Mouse (Mus musculus): ENCODE measurements around the gene Htr2b. TPM values are rescaled to one million over a fixed set of nuclear protein-coding genes. Genes with fewer than 3 reads are reported as not detected.

The Htr2b gene
- polyA plus RNA-seq (2012; rRNA removed): 0.08 and 0.13 TPM in 2 replicates

- H3K4me1 ChIP-seq (ENCODE audit: control insufficient read depth, insufficient read depth, low read length): no peaks in the 10 kb centered on the region; the same call in none of the 2 replicates
- no peak within 1 kb of the TSS for H3K27ac ChIP-seq (ENCODE audit: insufficient read depth, low read length)
- H3K4me3 ChIP-seq (ENCODE audit: insufficient read depth, low read length): no peak within 1 kb of the TSS
- no peak for TF ChIP-seq POLR2A (IDR thresholded peaks at IDR 0.05; ENCODE audit: extremely low read depth, insufficient read depth, low read length)
- TF ChIP-seq CTCF (IDR thresholded peaks at IDR 0.05; ENCODE audit: extremely low read depth, insufficient read depth, low read length): 0 out of 2 replicates have a peak, but pooled peaks have one; percentile 1
These were observed at the start of gene Htr2b for GRCm38 (mm10) chr1:86111779-86112178. TSS of gene Htr2b (minus strand) at chr1:86111970.

DNA sequence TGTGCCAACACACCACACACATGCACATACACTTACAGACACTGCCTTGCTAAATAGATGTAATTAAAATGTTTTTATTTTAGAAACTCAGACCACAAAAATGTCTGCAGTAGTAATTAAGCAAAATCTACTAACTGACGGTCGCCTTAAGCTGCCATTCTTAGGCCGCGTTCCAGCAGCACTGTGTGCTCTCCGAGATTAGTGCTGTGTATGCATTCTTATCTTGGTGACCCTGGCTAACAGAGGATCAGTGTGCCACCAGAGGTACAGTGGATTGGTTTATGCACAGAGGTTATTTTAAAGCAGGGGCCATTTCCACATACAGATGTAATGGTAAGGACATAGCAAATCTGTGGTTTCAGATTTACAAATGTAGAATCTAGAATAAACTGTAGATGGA, 49.3 kb upstream of the Htr2b start:
- Histone ChIP-seq H3K4me3 (ENCODE audit: insufficient read depth, low read length) (no peak overlapping the region), H3K4me1 (ENCODE audit: control insufficient read depth, insufficient read depth, low read length) (no peaks in the 10 kb centered on the region; the same call in 1 of the 2 replicates), H3K27ac (ENCODE audit: insufficient read depth, low read length) (no peak overlapping the region)
- TF ChIP-seq POLR2A (IDR thresholded peaks at IDR 0.05; ENCODE audit: extremely low read depth, insufficient read depth, low read length): no peak
- TF ChIP-seq CTCF (IDR thresholded peaks at IDR 0.05; ENCODE audit: extremely low read depth, insufficient read depth, low read length): no peak

DNA sequence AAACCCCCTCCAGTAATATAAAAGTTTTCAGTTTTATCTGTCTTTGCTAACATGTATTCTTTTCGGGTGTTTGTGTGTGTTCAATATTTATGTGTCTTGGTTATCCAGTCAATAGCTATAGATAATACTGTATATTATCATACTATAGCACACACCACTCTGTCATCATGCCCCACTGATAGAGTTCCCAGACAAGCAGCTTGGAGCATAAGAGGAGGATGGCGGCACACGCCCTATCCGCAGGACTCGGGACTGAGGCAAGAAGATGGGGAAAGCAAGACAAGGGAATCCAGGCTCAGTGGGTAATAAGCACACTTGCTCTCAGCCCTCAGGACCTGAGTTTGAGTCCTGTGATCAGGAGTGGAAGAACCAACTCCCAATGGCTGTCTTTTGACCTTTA, 48.7 kb upstream of the Htr2b start:
- TF ChIP-seq CTCF (IDR thresholded peaks at IDR 0.05; ENCODE audit: extremely low read depth, insufficient read depth, low read length) (no peak), POLR2A (IDR thresholded peaks at IDR 0.05; ENCODE audit: extremely low read depth, insufficient read depth, low read length) (no peak)
- Histone ChIP-seq H3K4me1 (ENCODE audit: control insufficient read depth, insufficient read depth, low read length) (peaks cover 3% of the 10 kb centered on the region), H3K27ac (ENCODE audit: insufficient read depth, low read length) (no peak overlapping the region), H3K4me3 (ENCODE audit: insufficient read depth, low read length) (no peak overlapping the region)

- no peak overlapping the region for H3K27ac ChIP-seq (ENCODE audit: insufficient read depth, low read length)
- TF ChIP-seq CTCF (IDR thresholded peaks at IDR 0.05; ENCODE audit: extremely low read depth, insufficient read depth, low read length): no peak
- TF ChIP-seq POLR2A (IDR thresholded peaks at IDR 0.05; ENCODE audit: extremely low read depth, insufficient read depth, low read length): no peak
- peaks cover 6% of the 10 kb centered on the region for H3K4me1 ChIP-seq (ENCODE audit: control insufficient read depth, insufficient read depth, low read length)
- no peak overlapping the region for H3K4me3 ChIP-seq (ENCODE audit: insufficient read depth, low read length)
These were observed 48.3 kb upstream of the Htr2b start for GRCm38 (mm10) chr1:86160059-86160458.

DNA sequence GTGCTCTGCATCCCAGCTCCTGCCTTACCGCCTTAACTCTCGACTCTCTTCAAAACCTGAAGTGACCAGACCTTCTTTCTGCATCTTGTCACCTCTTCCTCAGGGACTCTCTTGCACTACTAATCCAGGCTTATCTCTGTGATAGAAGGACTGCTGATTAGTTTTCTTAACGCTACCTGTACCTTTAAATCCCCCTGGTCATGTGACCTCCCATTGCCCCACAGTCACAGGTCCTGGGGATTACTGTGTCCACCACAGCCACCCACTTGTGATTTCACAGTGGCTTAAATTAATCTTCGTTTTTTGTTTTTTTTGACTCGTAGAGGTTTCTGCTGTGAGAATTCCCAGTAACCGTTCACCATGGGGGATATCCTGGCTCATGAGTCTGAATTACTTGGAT, 44.8 kb upstream of the Htr2b start:
- Histone ChIP-seq H3K4me1 (ENCODE audit: control insufficient read depth, insufficient read depth, low read length) (peaks cover 6% of the 10 kb centered on the region), H3K4me3 (ENCODE audit: insufficient read depth, low read length) (no peak overlapping the region), H3K27ac (ENCODE audit: insufficient read depth, low read length) (no peak overlapping the region)
- no peak for TF ChIP-seq CTCF (IDR thresholded peaks at IDR 0.05; ENCODE audit: extremely low read depth, insufficient read depth, low read length)
- TF ChIP-seq POLR2A (IDR thresholded peaks at IDR 0.05; ENCODE audit: extremely low read depth, insufficient read depth, low read length): no peak

- TF ChIP-seq CTCF (IDR thresholded peaks at IDR 0.05; ENCODE audit: extremely low read depth, insufficient read depth, low read length) (no peak), POLR2A (IDR thresholded peaks at IDR 0.05; ENCODE audit: extremely low read depth, insufficient read depth, low read length) (no peak)
- no peak overlapping the region for H3K4me3 ChIP-seq (ENCODE audit: insufficient read depth, low read length)
- H3K27ac ChIP-seq (ENCODE audit: insufficient read depth, low read length): no peak overlapping the region
- H3K4me1 ChIP-seq (ENCODE audit: control insufficient read depth, insufficient read depth, low read length): peaks cover 6% of the 10 kb centered on the region
These were observed 44.3 kb upstream of the Htr2b start for GRCm38 (mm10) chr1:86156075-86156474.

- H3K4me1 ChIP-seq (ENCODE audit: control insufficient read depth, insufficient read depth, low read length): peaks cover 6% of the 10 kb centered on the region
- H3K4me3 ChIP-seq (ENCODE audit: insufficient read depth, low read length): peak overlapping the region; percentile 44
- no peak overlapping the region for H3K27ac ChIP-seq (ENCODE audit: insufficient read depth, low read length)
- TF ChIP-seq CTCF (IDR thresholded peaks at IDR 0.05; ENCODE audit: extremely low read depth, insufficient read depth, low read length): no peak
- TF ChIP-seq POLR2A (IDR thresholded peaks at IDR 0.05; ENCODE audit: extremely low read depth, insufficient read depth, low read length): no peak
These were observed 43.0 kb upstream of the Htr2b start for GRCm38 (mm10) chr1:86154824-86155164.

DNA sequence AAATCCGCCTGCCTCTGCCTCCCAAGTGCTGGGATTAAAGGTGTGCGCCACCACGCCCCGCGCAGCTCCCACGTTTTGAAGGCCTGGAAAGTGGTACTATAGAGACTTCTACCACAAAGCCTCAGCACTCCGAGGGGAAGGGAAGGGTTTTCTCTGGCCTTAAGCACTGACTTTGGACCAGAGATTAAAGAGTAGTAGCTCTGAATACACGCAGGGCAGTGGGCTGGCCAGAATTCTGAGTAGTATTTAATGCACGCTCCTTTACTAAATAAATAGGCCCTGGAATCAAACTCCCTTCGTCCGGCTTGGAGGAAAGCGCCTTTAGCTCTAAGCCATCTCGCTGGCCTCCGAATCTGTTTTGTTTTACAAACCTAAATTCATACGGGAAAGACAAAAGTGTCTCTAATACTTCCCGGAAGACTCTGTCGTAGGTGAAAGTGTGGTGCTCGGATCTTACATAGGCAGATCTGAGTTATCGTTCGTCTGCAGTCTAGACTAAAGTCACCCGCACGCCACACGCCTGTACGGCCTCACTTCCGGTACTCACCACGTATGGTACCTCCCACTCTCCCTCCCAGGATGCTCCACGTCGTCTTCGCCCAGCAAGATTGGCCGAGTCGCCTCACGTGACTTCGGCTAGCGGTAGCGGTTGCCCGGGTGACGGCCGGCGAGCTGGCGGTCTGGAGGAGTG, 42.5 kb upstream of the Htr2b start, which contains the start of gene Armc9:
Gene Armc9 (plus strand): TSS at position 648 of the 691 bp plus-strand sequence.
- no peak for TF ChIP-seq CTCF (IDR thresholded peaks at IDR 0.05; ENCODE audit: extremely low read depth, insufficient read depth, low read length)
- peak; percentile 98 for TF ChIP-seq POLR2A (IDR thresholded peaks at IDR 0.05; ENCODE audit: extremely low read depth, insufficient read depth, low read length)
- peak within 1 kb of the TSS; percentile 44 for H3K4me3 ChIP-seq (ENCODE audit: insufficient read depth, low read length)
- H3K4me1 ChIP-seq (ENCODE audit: control insufficient read depth, insufficient read depth, low read length): peaks cover 6% of the 10 kb centered on the region
- no peak within 1 kb of the TSS for H3K27ac ChIP-seq (ENCODE audit: insufficient read depth, low read length)

DNA sequence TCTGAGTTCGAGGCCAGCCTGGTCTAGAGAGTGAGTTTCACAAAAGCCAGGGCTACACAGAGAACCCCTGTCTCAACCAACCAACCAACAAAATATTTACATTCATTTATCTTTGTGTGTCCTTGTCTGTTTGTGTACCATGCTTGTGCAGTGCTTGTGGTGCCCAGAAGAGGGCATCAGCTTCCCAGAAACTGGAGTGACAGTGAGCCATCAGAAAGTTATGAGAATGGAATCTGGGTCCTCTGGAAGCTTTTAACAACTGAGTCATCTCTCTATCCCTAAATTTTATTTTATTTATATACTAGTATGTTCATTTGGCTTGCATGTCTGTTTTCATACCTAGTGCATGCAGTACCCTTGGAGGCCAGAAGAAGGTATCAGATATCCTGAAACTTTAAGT, 40.8 kb upstream of the Htr2b start:
- peaks cover 6% of the 10 kb centered on the region for H3K4me1 ChIP-seq (ENCODE audit: control insufficient read depth, insufficient read depth, low read length)
- no peak overlapping the region for H3K27ac ChIP-seq (ENCODE audit: insufficient read depth, low read length)
- TF ChIP-seq CTCF (IDR thresholded peaks at IDR 0.05; ENCODE audit: extremely low read depth, insufficient read depth, low read length) (0 out of 2 replicates have a peak, but pooled peaks have one; percentile 16), POLR2A (IDR thresholded peaks at IDR 0.05; ENCODE audit: extremely low read depth, insufficient read depth, low read length) (no peak)
- no peak overlapping the region for H3K4me3 ChIP-seq (ENCODE audit: insufficient read depth, low read length)

GRCm38 (mm10) chr1:86151376-86151775, 39.6 kb upstream of the Htr2b start:
- TF ChIP-seq POLR2A (IDR thresholded peaks at IDR 0.05; ENCODE audit: extremely low read depth, insufficient read depth, low read length) (no peak), CTCF (IDR thresholded peaks at IDR 0.05; ENCODE audit: extremely low read depth, insufficient read depth, low read length) (no peak)
- H3K4me3 ChIP-seq (ENCODE audit: insufficient read depth, low read length): no peak overlapping the region
- H3K27ac ChIP-seq (ENCODE audit: insufficient read depth, low read length): no peak overlapping the region
- peaks cover 6% of the 10 kb centered on the region for H3K4me1 ChIP-seq (ENCODE audit: control insufficient read depth, insufficient read depth, low read length)

All from cortical plate, adult 2 months (tissue).